Mouse (Mus musculus): Measurements from ENCODE around the gene Gpatch3. TPM values are rescaled to one million over a fixed set of nuclear protein-coding genes. Genes with fewer than 3 reads are reported as not detected.

Gpatch3 gene
- polyA plus RNA-seq, 1 experiment from 2014 or later, result 6.3 TPM

- Histone ChIP-seq H3K4me3 (ENCODE audit: low read depth, low read length) (no peak overlapping the region), H3K4me2 (ENCODE audit: low read depth, low read length) (no peak overlapping the region), H3K9me3 (ENCODE audit: control insufficient read depth, low read length) (no peaks in the 10 kb centered on the region), H3K4me1 (ENCODE audit: control insufficient read depth, insufficient read depth, low read length) (peaks cover 14% of the 10 kb centered on the region), H3K36me3 (ENCODE audit: control insufficient read depth, insufficient read depth, low read length) (peaks cover 26% of the 10 kb centered on the region), H3K27ac (replicated peaks; ENCODE audit: low read depth, low read length) (no peak overlapping the region), H3K9ac (ENCODE audit: low read depth, low read length) (no peak overlapping the region), H3K27me3 (replicated peaks; ENCODE audit: control insufficient read depth, insufficient read depth, low read length) (no peaks in the 10 kb centered on the region)
- ATAC-seq (ENCODE audit: low read depth), result no peak
- WGBS, result 80% methylated on average over 7 of the region's 7 CpGs
- no peak for DNase-seq (ENCODE audit: low spot score)
These were observed 54.6 kb downstream of the Gpatch3 start for GRCm38 (mm10) chr4:133629191-133629590.

- Histone ChIP-seq H3K36me3 (ENCODE audit: control insufficient read depth, insufficient read depth, low read length) (peaks cover 15% of the 10 kb centered on the region), H3K9me3 (ENCODE audit: control insufficient read depth, low read length) (no peaks in the 10 kb centered on the region), H3K4me1 (ENCODE audit: control insufficient read depth, insufficient read depth, low read length) (peaks cover 14% of the 10 kb centered on the region), H3K27ac (replicated peaks; ENCODE audit: low read depth, low read length) (no peak overlapping the region), H3K27me3 (replicated peaks; ENCODE audit: control insufficient read depth, insufficient read depth, low read length) (no peaks in the 10 kb centered on the region), H3K4me2 (ENCODE audit: low read depth, low read length) (no peak overlapping the region), H3K9ac (ENCODE audit: low read depth, low read length) (0 out of 2 replicates have a peak overlapping the region, but pooled peaks have one; percentile 26), H3K4me3 (ENCODE audit: low read depth, low read length) (no peak overlapping the region)
- 89% methylated on average over 7 of the region's 8 CpGs for WGBS
- no peak for ATAC-seq (ENCODE audit: low read depth)
- no peak for DNase-seq (ENCODE audit: low spot score)
These were observed 55.9 kb downstream of the Gpatch3 start for GRCm38 (mm10) chr4:133630326-133630920.

- Histone ChIP-seq H3K27me3 (replicated peaks; ENCODE audit: control insufficient read depth, insufficient read depth, low read length) (no peaks in the 10 kb centered on the region), H3K4me3 (ENCODE audit: low read depth, low read length) (peak overlapping the region; percentile 78; the same call in 1 of the 2 replicates), H3K4me2 (ENCODE audit: low read depth, low read length) (peak overlapping the region; percentile 93), H3K4me1 (ENCODE audit: control insufficient read depth, insufficient read depth, low read length) (peaks cover 14% of the 10 kb centered on the region), H3K9ac (ENCODE audit: low read depth, low read length) (peak overlapping the region; percentile 31; the same call in 1 of the 2 replicates), H3K36me3 (ENCODE audit: control insufficient read depth, insufficient read depth, low read length) (peaks cover 9% of the 10 kb centered on the region), H3K27ac (replicated peaks; ENCODE audit: low read depth, low read length) (no peak overlapping the region), H3K9me3 (ENCODE audit: control insufficient read depth, low read length) (no peaks in the 10 kb centered on the region)
- no peak for DNase-seq (ENCODE audit: low spot score)
- no peak for ATAC-seq (ENCODE audit: low read depth)
- WGBS, result 76% methylated on average over 14 of the region's 14 CpGs
These were observed 56.7 kb downstream of the Gpatch3 start for GRCm38 (mm10) chr4:133631071-133631768.

GRCm38 (mm10) chr4:133631769-133632411 is 57.3 kb downstream of the Gpatch3 start:
- WGBS, result 33% methylated on average over 9 of the region's 9 CpGs
- no peak for ATAC-seq (ENCODE audit: low read depth)
- peak overlapping the region; percentile 84; the same call in 1 of the 2 replicates for H3K27ac ChIP-seq (replicated peaks; ENCODE audit: low read depth, low read length)

GRCm38 (mm10) chr4:133632483-133633327 is 58.2 kb downstream of the Gpatch3 start:
- Histone ChIP-seq H3K9me3 (ENCODE audit: control insufficient read depth, low read length) (no peaks in the 10 kb centered on the region), H3K4me1 (ENCODE audit: control insufficient read depth, insufficient read depth, low read length) (peaks cover 14% of the 10 kb centered on the region), H3K4me2 (ENCODE audit: low read depth, low read length) (peak overlapping the region; percentile 93), H3K36me3 (ENCODE audit: control insufficient read depth, insufficient read depth, low read length) (no peaks in the 10 kb centered on the region), H3K27me3 (replicated peaks; ENCODE audit: control insufficient read depth, insufficient read depth, low read length) (no peaks in the 10 kb centered on the region), H3K9ac (ENCODE audit: low read depth, low read length) (peak overlapping the region; percentile 88), H3K27ac (replicated peaks; ENCODE audit: low read depth, low read length) (peak overlapping the region; percentile 84), H3K4me3 (ENCODE audit: low read depth, low read length) (peak overlapping the region; percentile 78)
- peak; percentile 48 for DNase-seq (ENCODE audit: low spot score)
- peak; percentile 82 for ATAC-seq (ENCODE audit: low read depth)
- 4% methylated on average over 21 of the region's 69 CpGs for WGBS

More at GRCm38 (mm10) chr4:133631769-133632411, 57.3 kb downstream of the Gpatch3 start:
- Histone ChIP-seq H3K4me1 (ENCODE audit: control insufficient read depth, insufficient read depth, low read length) (peaks cover 14% of the 10 kb centered on the region), H3K4me2 (ENCODE audit: low read depth, low read length) (peak overlapping the region; percentile 93), H3K4me3 (ENCODE audit: low read depth, low read length) (peak overlapping the region; percentile 78), H3K9me3 (ENCODE audit: control insufficient read depth, low read length) (no peaks in the 10 kb centered on the region), H3K9ac (ENCODE audit: low read depth, low read length) (peak overlapping the region; percentile 88), H3K27me3 (replicated peaks; ENCODE audit: control insufficient read depth, insufficient read depth, low read length) (no peaks in the 10 kb centered on the region), H3K36me3 (ENCODE audit: control insufficient read depth, insufficient read depth, low read length) (peaks cover 4% of the 10 kb centered on the region)
- DNase-seq (ENCODE audit: low spot score), result no peak

- H3K36me3 ChIP-seq (ENCODE audit: control insufficient read depth, insufficient read depth, low read length), result no peaks in the 10 kb centered on the region
- 56% methylated on average over 6 of the region's 47 CpGs for WGBS
- no peaks in the 10 kb centered on the region for H3K27me3 ChIP-seq (replicated peaks; ENCODE audit: control insufficient read depth, insufficient read depth, low read length)
- peak overlapping the region; percentile 78 for H3K4me3 ChIP-seq (ENCODE audit: low read depth, low read length)
- DNase-seq (ENCODE audit: low spot score) (peak; percentile 79), ATAC-seq (ENCODE audit: low read depth) (peak; percentile 96)
- peak overlapping the region; percentile 93 for H3K4me2 ChIP-seq (ENCODE audit: low read depth, low read length)
- peaks cover 14% of the 10 kb centered on the region for H3K4me1 ChIP-seq (ENCODE audit: control insufficient read depth, insufficient read depth, low read length)
- peak overlapping the region; percentile 88 for H3K9ac ChIP-seq (ENCODE audit: low read depth, low read length)
- no peaks in the 10 kb centered on the region for H3K9me3 ChIP-seq (ENCODE audit: control insufficient read depth, low read length)
- H3K27ac ChIP-seq (replicated peaks; ENCODE audit: low read depth, low read length), result peak overlapping the region; percentile 84
These were observed 58.9 kb downstream of the Gpatch3 start for GRCm38 (mm10) chr4:133633332-133634042.

Measured in embryonic facial prominence, embryonic 14.5 days (tissue).